Mouse (Mus musculus): ENCODE data around the gene Nanog. TPM values are rescaled to one million over a fixed set of nuclear protein-coding genes. Genes with fewer than 3 reads are reported as not detected.

Nanog gene
- polyA plus RNA-seq, 1 experiment from 2014 or later = 0.30 TPM

DNA sequence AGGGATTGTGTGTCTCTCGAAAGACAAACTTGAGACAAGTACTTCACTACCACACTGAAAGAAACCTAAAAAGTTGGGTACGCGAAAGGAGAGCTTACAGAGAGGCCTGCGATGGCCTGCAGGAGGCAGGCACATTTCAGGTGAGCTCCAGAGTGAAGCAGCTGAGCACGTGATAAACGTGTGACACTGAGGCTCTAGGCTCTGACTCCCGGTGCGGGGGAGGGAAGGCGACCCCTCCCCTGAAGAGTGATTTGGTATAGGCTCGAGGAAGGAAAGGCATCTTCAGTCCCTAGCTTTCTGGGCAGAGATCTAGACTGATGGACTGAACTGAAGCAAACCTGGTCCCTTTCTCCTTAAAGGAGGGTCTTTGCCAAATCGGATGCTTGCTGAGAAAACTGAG lies 36.1 kb downstream of the Nanog start:
- Histone ChIP-seq H3K4me1 (ENCODE audit: control insufficient read depth, insufficient read depth, low read length) (peaks cover 8% of the 10 kb centered on the region; the same call in 1 of the 2 replicates), H3K9me3 (replicated peaks; ENCODE audit: control insufficient read depth, low read length) (no peaks in the 10 kb centered on the region), H3K27ac (ENCODE audit: low read depth, low read length) (no peak overlapping the region), H3K4me3 (ENCODE audit: low read depth, low read length) (no peak overlapping the region), H3K9ac (ENCODE audit: low read length) (no peak overlapping the region), H3K27me3 (replicated peaks; ENCODE audit: control insufficient read depth, insufficient read depth, low read length) (peaks cover 18% of the 10 kb centered on the region), H3K4me2 (ENCODE audit: low read length) (no peak overlapping the region), H3K36me3 (ENCODE audit: control insufficient read depth, insufficient read depth, low read length) (no peaks in the 10 kb centered on the region)
- DNase-seq (ENCODE audit: low spot score) = no peak
- no peak for ATAC-seq
- WGBS = 21% methylated on average over 11 of the region's 11 CpGs

GRCm38 (mm10) chr6:122744505-122745249 lies 37.4 kb downstream of the Nanog start:
- Histone ChIP-seq H3K36me3 (ENCODE audit: control insufficient read depth, insufficient read depth, low read length) (no peaks in the 10 kb centered on the region), H3K9ac (ENCODE audit: low read length) (no peak overlapping the region), H3K27me3 (replicated peaks; ENCODE audit: control insufficient read depth, insufficient read depth, low read length) (peaks cover 18% of the 10 kb centered on the region), H3K4me3 (ENCODE audit: low read depth, low read length) (no peak overlapping the region), H3K9me3 (replicated peaks; ENCODE audit: control insufficient read depth, low read length) (no peaks in the 10 kb centered on the region), H3K4me2 (ENCODE audit: low read length) (no peak overlapping the region), H3K4me1 (ENCODE audit: control insufficient read depth, insufficient read depth, low read length) (peaks cover 8% of the 10 kb centered on the region; the same call in 1 of the 2 replicates), H3K27ac (ENCODE audit: low read depth, low read length) (no peak overlapping the region)
- WGBS = 31% methylated on average over 10 of the region's 10 CpGs
- DNase-seq (ENCODE audit: low spot score) = no peak
- no peak for ATAC-seq

DNA sequence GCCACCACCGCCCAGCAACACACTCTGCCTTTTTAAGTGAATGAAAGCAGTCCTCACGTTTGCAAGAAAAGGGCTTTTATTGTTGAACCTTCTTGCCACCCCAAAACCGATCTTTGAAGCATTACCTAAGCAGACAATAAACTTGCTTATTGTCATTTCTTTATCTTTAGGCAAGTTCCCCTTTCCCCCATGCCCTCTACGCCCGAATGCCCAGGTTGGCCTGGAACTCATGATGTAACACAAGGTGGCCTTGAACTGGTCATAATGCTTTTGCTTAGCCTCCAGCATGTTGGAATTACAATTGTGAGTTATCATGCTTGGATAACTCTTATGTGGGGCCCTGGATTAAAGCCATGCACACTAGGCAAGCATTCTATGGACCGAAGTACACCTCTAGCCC lies 43.3 kb downstream of the Nanog start:
- DNase-seq (ENCODE audit: low spot score) (no peak), ATAC-seq (no peak)

DNA sequence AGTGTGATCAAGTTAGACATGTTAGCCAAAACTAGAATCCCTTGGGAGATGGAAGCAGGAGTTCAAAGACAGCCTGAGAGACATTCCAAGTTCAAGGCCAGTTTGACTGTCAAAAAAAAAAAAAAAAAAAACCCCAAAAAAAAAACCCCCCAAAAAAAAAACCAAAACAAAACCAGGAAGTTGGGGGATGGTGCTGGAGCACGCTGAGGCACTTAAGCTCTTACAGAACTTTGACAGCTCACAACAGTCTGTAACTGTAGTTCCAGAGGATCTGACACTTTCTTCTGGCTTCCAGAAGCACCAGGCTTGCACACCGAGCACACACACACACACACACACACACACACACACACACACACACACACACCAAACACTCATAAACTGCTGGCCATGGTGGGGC lies 48.6 kb downstream of the Nanog start:
- no peak for ATAC-seq
- 76% methylated on average over 2 of the region's 2 CpGs for WGBS
- no peaks in the 10 kb centered on the region for H3K36me3 ChIP-seq (ENCODE audit: control insufficient read depth, insufficient read depth, low read length)

More for the DNA sequence above, 43.3 kb downstream of the Nanog start:
- H3K9ac ChIP-seq (ENCODE audit: low read length) = no peak overlapping the region
- H3K27ac ChIP-seq (ENCODE audit: low read depth, low read length) = no peak overlapping the region
- no peaks in the 10 kb centered on the region for H3K4me1 ChIP-seq (ENCODE audit: control insufficient read depth, insufficient read depth, low read length)
- no peak overlapping the region for H3K4me3 ChIP-seq (ENCODE audit: low read depth, low read length)
- no peaks in the 10 kb centered on the region for H3K27me3 ChIP-seq (replicated peaks; ENCODE audit: control insufficient read depth, insufficient read depth, low read length)
- H3K9me3 ChIP-seq (replicated peaks; ENCODE audit: control insufficient read depth, low read length) = no peaks in the 10 kb centered on the region
- 78% methylated on average over 6 of the region's 6 CpGs for WGBS
- no peak overlapping the region for H3K4me2 ChIP-seq (ENCODE audit: low read length)
- no peaks in the 10 kb centered on the region for H3K36me3 ChIP-seq (ENCODE audit: control insufficient read depth, insufficient read depth, low read length)

DNA sequence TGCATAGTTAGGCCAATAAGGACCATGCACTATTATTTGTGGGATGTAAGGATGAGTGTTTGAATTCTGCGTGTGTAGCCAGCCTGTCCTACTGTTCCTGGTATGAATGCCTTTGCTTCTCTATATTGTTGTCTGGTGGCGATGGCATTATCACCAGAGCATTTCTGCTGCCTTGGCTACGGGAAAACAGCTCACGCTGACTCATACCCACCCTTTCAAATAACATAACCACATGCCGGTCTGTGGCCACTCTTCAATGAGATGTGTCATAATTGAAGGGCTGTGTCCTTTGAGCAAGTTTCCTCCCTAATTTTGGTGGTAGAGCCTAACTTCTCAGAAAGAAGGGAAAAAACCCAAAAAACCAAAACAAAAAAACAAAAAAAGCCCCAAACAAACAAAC lies 51.4 kb downstream of the Nanog start:
- ATAC-seq = no peak
- H3K4me2 ChIP-seq (ENCODE audit: low read length) = no peak overlapping the region
- WGBS = 67% methylated on average over 5 of the region's 5 CpGs

More for the DNA sequence above, 48.6 kb downstream of the Nanog start:
- Histone ChIP-seq H3K4me2 (ENCODE audit: low read length) (no peak overlapping the region), H3K4me3 (ENCODE audit: low read depth, low read length) (no peak overlapping the region), H3K27me3 (replicated peaks; ENCODE audit: control insufficient read depth, insufficient read depth, low read length) (no peaks in the 10 kb centered on the region), H3K9me3 (replicated peaks; ENCODE audit: control insufficient read depth, low read length) (no peaks in the 10 kb centered on the region), H3K4me1 (ENCODE audit: control insufficient read depth, insufficient read depth, low read length) (no peaks in the 10 kb centered on the region), H3K9ac (ENCODE audit: low read length) (no peak overlapping the region), H3K27ac (ENCODE audit: low read depth, low read length) (no peak overlapping the region)
- no peak for DNase-seq (ENCODE audit: low spot score)

DNA sequence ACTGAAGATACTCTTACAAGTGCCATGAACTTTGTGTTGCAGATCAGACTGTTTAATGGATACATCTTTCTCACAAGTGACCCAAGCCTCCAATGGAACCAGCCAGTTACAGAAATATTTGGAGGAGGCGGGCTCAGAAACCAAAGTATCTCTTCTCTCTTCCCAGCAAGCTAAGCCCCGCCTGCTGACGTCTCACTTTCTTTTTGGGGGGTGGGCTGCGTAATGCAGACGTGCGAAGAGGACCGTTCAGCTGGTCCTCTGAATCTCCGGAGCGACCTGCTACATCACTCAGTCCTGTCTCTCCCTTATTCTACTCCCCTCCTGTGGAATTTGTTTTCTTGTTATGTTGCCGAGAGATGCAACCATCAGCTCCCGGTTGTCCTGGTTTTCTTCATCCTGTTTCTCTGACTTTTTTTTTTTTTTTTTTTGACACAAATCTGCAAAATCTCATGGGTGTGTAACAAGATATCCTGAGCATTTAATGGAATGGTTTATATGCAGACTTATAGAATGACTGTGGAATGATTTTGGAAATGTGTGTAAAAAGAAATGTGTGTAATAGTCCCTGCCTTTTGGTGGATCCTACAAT lies 53.8 kb downstream of the Nanog start:
- Histone ChIP-seq H3K4me1 (ENCODE audit: control insufficient read depth, insufficient read depth, low read length) (0 out of 2 replicates have a peak, but pooled peaks cover 2% of the 10 kb centered on the region), H3K4me2 (ENCODE audit: low read length) (peak overlapping the region; percentile 51), H3K4me3 (ENCODE audit: low read depth, low read length) (peak overlapping the region; percentile 32), H3K9ac (ENCODE audit: low read length) (peak overlapping the region; percentile 58), H3K36me3 (ENCODE audit: control insufficient read depth, insufficient read depth, low read length) (no peaks in the 10 kb centered on the region), H3K27me3 (replicated peaks; ENCODE audit: control insufficient read depth, insufficient read depth, low read length) (no peaks in the 10 kb centered on the region), H3K9me3 (replicated peaks; ENCODE audit: control insufficient read depth, low read length) (no peaks in the 10 kb centered on the region), H3K27ac (ENCODE audit: low read depth, low read length) (peak overlapping the region; percentile 50; the same call in 1 of the 2 replicates)
- DNase-seq (ENCODE audit: low spot score) (peak; percentile 95), ATAC-seq (peak; percentile 73)
- WGBS = 0% methylated on average over 11 of the region's 11 CpGs

More for the DNA sequence above, 51.4 kb downstream of the Nanog start:
- Histone ChIP-seq H3K27me3 (replicated peaks; ENCODE audit: control insufficient read depth, insufficient read depth, low read length) (no peaks in the 10 kb centered on the region), H3K9me3 (replicated peaks; ENCODE audit: control insufficient read depth, low read length) (no peaks in the 10 kb centered on the region), H3K4me3 (ENCODE audit: low read depth, low read length) (no peak overlapping the region), H3K36me3 (ENCODE audit: control insufficient read depth, insufficient read depth, low read length) (no peaks in the 10 kb centered on the region), H3K27ac (ENCODE audit: low read depth, low read length) (no peak overlapping the region), H3K4me1 (ENCODE audit: control insufficient read depth, insufficient read depth, low read length) (no peaks in the 10 kb centered on the region), H3K9ac (ENCODE audit: low read length) (no peak overlapping the region)
- no peak for DNase-seq (ENCODE audit: low spot score)

DNA sequence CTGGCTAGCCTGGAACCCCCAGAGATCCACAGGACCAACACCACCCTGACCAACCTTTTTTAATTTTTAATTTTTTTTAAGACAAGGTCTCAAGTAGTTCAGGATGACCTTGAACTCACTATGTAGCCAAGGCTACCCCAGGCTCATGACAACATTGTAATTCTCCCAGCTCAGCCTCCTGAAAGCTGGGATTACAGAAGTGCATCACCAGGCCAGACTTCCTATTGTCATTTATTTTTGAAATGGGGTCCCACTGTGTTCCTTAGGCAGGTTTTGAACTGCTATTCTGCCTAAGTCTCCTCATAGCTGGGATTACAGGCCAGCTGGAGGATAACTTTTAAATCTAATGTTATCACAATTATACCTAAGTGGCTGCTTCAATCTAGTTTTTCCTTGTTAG lies 54.6 kb downstream of the Nanog start:
- H3K27ac ChIP-seq (ENCODE audit: low read depth, low read length) = no peak overlapping the region
- DNase-seq (ENCODE audit: low spot score) = no peak
- no peak for ATAC-seq
- peak overlapping the region; percentile 51; the same call in 1 of the 2 replicates for H3K4me2 ChIP-seq (ENCODE audit: low read length)
- H3K4me3 ChIP-seq (ENCODE audit: low read depth, low read length) = no peak overlapping the region
- no peak overlapping the region for H3K9ac ChIP-seq (ENCODE audit: low read length)
- no peaks in the 10 kb centered on the region for H3K9me3 ChIP-seq (replicated peaks; ENCODE audit: control insufficient read depth, low read length)
- 0 out of 2 replicates have a peak, but pooled peaks cover 3% of the 10 kb centered on the region for H3K4me1 ChIP-seq (ENCODE audit: control insufficient read depth, insufficient read depth, low read length)
- H3K27me3 ChIP-seq (replicated peaks; ENCODE audit: control insufficient read depth, insufficient read depth, low read length) = no peaks in the 10 kb centered on the region
- H3K36me3 ChIP-seq (ENCODE audit: control insufficient read depth, insufficient read depth, low read length) = no peaks in the 10 kb centered on the region

GRCm38 (mm10) chr6:122762480-122762879 lies 55.2 kb downstream of the Nanog start:
- Histone ChIP-seq H3K36me3 (ENCODE audit: control insufficient read depth, insufficient read depth, low read length) (no peaks in the 10 kb centered on the region), H3K4me1 (ENCODE audit: control insufficient read depth, insufficient read depth, low read length) (0 out of 2 replicates have a peak, but pooled peaks cover 3% of the 10 kb centered on the region), H3K9ac (ENCODE audit: low read length) (no peak overlapping the region), H3K4me3 (ENCODE audit: low read depth, low read length) (no peak overlapping the region), H3K9me3 (replicated peaks; ENCODE audit: control insufficient read depth, low read length) (no peaks in the 10 kb centered on the region), H3K27ac (ENCODE audit: low read depth, low read length) (no peak overlapping the region), H3K4me2 (ENCODE audit: low read length) (no peak overlapping the region), H3K27me3 (replicated peaks; ENCODE audit: control insufficient read depth, insufficient read depth, low read length) (no peaks in the 10 kb centered on the region)
- WGBS = 70% methylated on average over 3 of the region's 3 CpGs
- ATAC-seq (no peak), DNase-seq (ENCODE audit: low spot score) (no peak)
